Mouse (Mus musculus) mature B cell (primary cell): ENCODE data around the gene Lypd4.
"Not testable (repeated sequence)": the region's sequence is repeated elsewhere in the genome, so short reads cannot be mapped to it uniquely, and the experiment has no call there.

Source experiments
- in situ Hi-C: fragments of 300-500 bp; cut with MboI; formaldehyde crosslinking; loops from 2 replicates; pipeline ENCODE4 v1.14.3; 2019

Gene Lypd4

GRCm38 (mm10) chr7:24869532-24870165 is at the start of gene Lypd4, which contains the start of gene Dmrtc2:
Lypd4 (minus strand) TSS chr7:24869941.
Dmrtc2 (plus strand) TSS chr7:24870057.
- in situ Hi-C loops: no loop called here

- in situ Hi-C loops: no loop called here
These were observed 49.1 kb upstream of the Lypd4 start for GRCm38 (mm10) chr7:24918763-24919323.

GRCm38 (mm10) chr7:24912480-24912879 is 42.7 kb upstream of the Lypd4 start:
- in situ Hi-C loops: no loop called here

GRCm38 (mm10) chr7:24907211-24907748 is 37.5 kb upstream of the Lypd4 start:
- in situ Hi-C loops: no loop called here

- in situ Hi-C loops: no loop called here
These were observed 36.8 kb upstream of the Lypd4 start for GRCm38 (mm10) chr7:24906551-24906950.

GRCm38 (mm10) chr7:24904936-24905335 is 35.2 kb upstream of the Lypd4 start:
- in situ Hi-C loops: loop anchor here (5.0 kb wide), 1 partner anchor 62 kb away; no protein-coding TSS in a partner anchor

GRCm38 (mm10) chr7:24904070-24904483 is 34.3 kb upstream of the Lypd4 start:
- in situ Hi-C loops: loop anchor here (5.0 kb wide), 1 partner anchor 63 kb away; no protein-coding TSS in a partner anchor

- in situ Hi-C loops: loop anchor here (5.0 kb wide), 1 partner anchor 64 kb away; no protein-coding TSS in a partner anchor
These were observed 33.7 kb upstream of the Lypd4 start for GRCm38 (mm10) chr7:24903444-24903825.

GRCm38 (mm10) chr7:24902630-24903443 is 33.1 kb upstream of the Lypd4 start, which contains the start of gene Arhgef1:
Arhgef1 (plus strand) TSS chr7:24902912.
- in situ Hi-C loops: loop anchor here (5.0 kb wide), 1 partner anchor 64 kb away; no protein-coding TSS in a partner anchor

- in situ Hi-C loops: loop anchor here (5.0 kb wide), 1 partner anchor 65 kb away; no protein-coding TSS in a partner anchor
These were observed 32.5 kb upstream of the Lypd4 start for GRCm38 (mm10) chr7:24902264-24902629.

GRCm38 (mm10) chr7:24901842-24902241 is 32.1 kb upstream of the Lypd4 start:
- in situ Hi-C loops: loop anchor here (5.0 kb wide), 1 partner anchor 65 kb away; no protein-coding TSS in a partner anchor

GRCm38 (mm10) chr7:24901114-24901513 is 31.4 kb upstream of the Lypd4 start:
- in situ Hi-C loops: loop anchor here (5.0 kb wide), 1 partner anchor 66 kb away; no protein-coding TSS in a partner anchor

GRCm38 (mm10) chr7:24897959-24898358 is 28.2 kb upstream of the Lypd4 start:
- in situ Hi-C loops: no loop called here

GRCm38 (mm10) chr7:24897224-24897623 is 27.5 kb upstream of the Lypd4 start, which contains the start of gene Cd79a:
Cd79a (plus strand) TSS chr7:24897381.
- in situ Hi-C loops: no loop called here

GRCm38 (mm10) chr7:24896269-24896668 is 26.5 kb upstream of the Lypd4 start:
- in situ Hi-C loops: no loop called here

GRCm38 (mm10) chr7:24895749-24896148 is 26.0 kb upstream of the Lypd4 start:
- in situ Hi-C loops: not testable (repeated sequence)

- in situ Hi-C loops: no loop called here
These were observed 22.4 kb upstream of the Lypd4 start for GRCm38 (mm10) chr7:24892125-24892583.

GRCm38 (mm10) chr7:24891241-24892124 is 21.7 kb upstream of the Lypd4 start:
- in situ Hi-C loops: no loop called here

GRCm38 (mm10) chr7:24890281-24891216 is 20.8 kb upstream of the Lypd4 start:
- in situ Hi-C loops: no loop called here
